Mouse (Mus musculus) kidney, adult 2 months (tissue): Measurements from ENCODE around the gene Mia2. TPM values are rescaled to one million over a fixed set of nuclear protein-coding genes. Genes with fewer than 3 reads are reported as not detected.

Experiments
- DNase-seq: peaks from one replicate; pipeline ENCODE4 v3.0.0; 2021
- H3K27ac ChIP-seq: fragments of 200-500 bp; 2 replicates; pipeline ENCODE4 v1.5.1; 2012; ENCODE audit warnings: low read depth, low read length, control low read depth, inconsistent platforms; ENCODE audit not compliant: insufficient read depth
- H3K27me3 ChIP-seq: fragments of 200-500 bp; replicated peaks from 2 replicates; pipeline ENCODE4 v1.6.1; 2012; ENCODE audit warnings: mild to moderate bottlenecking, moderate library complexity, low read length, inconsistent platforms; ENCODE audit not compliant: control insufficient read depth, insufficient read depth
- H3K36me3 ChIP-seq: fragments of 200-500 bp; 2 replicates; pipeline ENCODE4 v1.6.1; 2012; ENCODE audit warnings: mild to moderate bottlenecking, moderate library complexity, low read length, inconsistent platforms; ENCODE audit not compliant: control insufficient read depth, insufficient read depth
- H3K4me1 ChIP-seq: fragments of 200-500 bp; 2 replicates; pipeline ENCODE4 v1.6.1; 2011; ENCODE audit warnings: low read length; ENCODE audit not compliant: control insufficient read depth, insufficient read depth
- H3K4me3 ChIP-seq: fragments of 200-500 bp; 2 replicates; pipeline ENCODE4 v1.5.1; 2011; ENCODE audit warnings: mild to moderate bottlenecking, low read depth, low read length, control low read depth; ENCODE audit not compliant: insufficient read depth
- CTCF ChIP-seq: fragments of 200-500 bp; conservative IDR thresholded peaks from 2 replicates; pipeline ENCODE4 v1.5.1; 2011; ENCODE audit warnings: low read depth, mild to moderate bottlenecking, control low read depth, low read length, moderate library complexity, mixed read lengths; ENCODE audit not compliant: insufficient read depth, insufficient read length
- POLR2A ChIP-seq: fragments of 200-500 bp; IDR thresholded peaks from one replicate; pipeline ENCODE4 v1.6.1; 2011; ENCODE audit warnings: low read depth, low read length, control low read depth
- WGBS: fragments of 180-500 bp; shearing (Covaris S2); methylation state at CpG from one replicate; pipeline ENCODE4 v1.1.7; 2018; 5-methylcytosine and 5-hydroxymethylcytosine counted together
- polyA plus RNA-seq: library from polyadenylated mRNA; depleted of rRNA; stranded (reverse); fragments of >200 nt; gene quantifications from 2 replicates; pipeline ENCODE4 v1.2.3, GENCODE M21; 2012

Mia2 gene
- polyA plus RNA-seq, 1 experiment = 102 TPM

- no peak for DNase-seq
- Histone ChIP-seq H3K27ac (no peak overlapping the region), H3K4me3 (no peak overlapping the region), H3K27me3 (no peaks in the 10 kb centered on the region), H3K4me1 (peaks cover 6% of the 10 kb centered on the region; the same call in 1 of the 2 replicates), H3K36me3 (peaks cover 6% of the 10 kb centered on the region; the same call in 1 of the 2 replicates)
- no peak for TF ChIP-seq CTCF
- TF ChIP-seq POLR2A = no peak
- 95% methylated on average over 4 of the region's 4 CpGs for WGBS
Measured at GRCm38 (mm10) chr12:59135096-59135495, 39.5 kb downstream of the Mia2 start.

- Histone ChIP-seq H3K4me1 (peaks cover 6% of the 10 kb centered on the region; the same call in 1 of the 2 replicates), H3K36me3 (peaks cover 6% of the 10 kb centered on the region; the same call in 1 of the 2 replicates), H3K4me3 (no peak overlapping the region), H3K27ac (no peak overlapping the region), H3K27me3 (no peaks in the 10 kb centered on the region)
- 89% methylated on average over 13 of the region's 13 CpGs for WGBS
- TF ChIP-seq CTCF = no peak
- no peak for TF ChIP-seq POLR2A
- DNase-seq = no peak
Measured at GRCm38 (mm10) chr12:59135533-59136300, 40.1 kb downstream of the Mia2 start.

- no peak overlapping the region for H3K27ac ChIP-seq
- no peak overlapping the region for H3K4me3 ChIP-seq
- DNase-seq = no peak
- H3K27me3 ChIP-seq = no peaks in the 10 kb centered on the region
- H3K4me1 ChIP-seq = peaks cover 6% of the 10 kb centered on the region; the same call in 1 of the 2 replicates
- peaks cover 13% of the 10 kb centered on the region; the same call in 1 of the 2 replicates for H3K36me3 ChIP-seq
- TF ChIP-seq POLR2A (no peak), CTCF (no peak)
- 75% methylated on average over 6 of the region's 6 CpGs for WGBS
Measured at GRCm38 (mm10) chr12:59137031-59137430, 41.4 kb downstream of the Mia2 start.

- no peaks in the 10 kb centered on the region for H3K27me3 ChIP-seq
- no peaks in the 10 kb centered on the region for H3K4me1 ChIP-seq
- peaks cover 13% of the 10 kb centered on the region; the same call in 1 of the 2 replicates for H3K36me3 ChIP-seq
- WGBS = 49% methylated on average over 2 of the region's 2 CpGs
- DNase-seq = peak; percentile 31
- H3K4me3 ChIP-seq = no peak overlapping the region
- H3K27ac ChIP-seq = no peak overlapping the region
- TF ChIP-seq CTCF (peak; percentile 22; the same call in 1 of the 2 replicates), POLR2A (no peak)
Measured at GRCm38 (mm10) chr12:59139372-59139771, 43.8 kb downstream of the Mia2 start.

GRCm38 (mm10) chr12:59145130-59145529 lies 49.5 kb downstream of the Mia2 start:
- Histone ChIP-seq H3K36me3 (peaks cover 12% of the 10 kb centered on the region), H3K4me1 (no peaks in the 10 kb centered on the region; the same call in 1 of the 2 replicates), H3K4me3 (no peak overlapping the region), H3K27me3 (no peaks in the 10 kb centered on the region), H3K27ac (no peak overlapping the region)
- TF ChIP-seq POLR2A = no peak
- no peak for TF ChIP-seq CTCF
- no peak for DNase-seq

- Histone ChIP-seq H3K4me1 (no peaks in the 10 kb centered on the region; the same call in 1 of the 2 replicates), H3K27ac (no peak overlapping the region), H3K4me3 (no peak overlapping the region), H3K36me3 (peaks cover 8% of the 10 kb centered on the region), H3K27me3 (no peaks in the 10 kb centered on the region)
- whole genome bisulfite sequencing = 51% methylated on average over 4 of the region's 4 CpGs
- TF ChIP-seq CTCF (no peak), POLR2A (no peak)
- peak; percentile 25 for DNase-seq
Measured at GRCm38 (mm10) chr12:59149691-59150090, 54.1 kb downstream of the Mia2 start.

- TF ChIP-seq CTCF = no peak
- TF ChIP-seq POLR2A = no peak
- no peak overlapping the region for H3K4me3 ChIP-seq
- peaks cover 12% of the 10 kb centered on the region; the same call in 1 of the 2 replicates for H3K4me1 ChIP-seq
- DNase-seq = peak; percentile 52
- H3K27ac ChIP-seq = no peak overlapping the region
- 47% methylated on average over 2 of the region's 2 CpGs for WGBS
- no peaks in the 10 kb centered on the region for H3K27me3 ChIP-seq
- peaks cover 20% of the 10 kb centered on the region for H3K36me3 ChIP-seq
Measured at GRCm38 (mm10) chr12:59161091-59161490, 65.5 kb downstream of the Mia2 start.
